Mouse (Mus musculus) heart, postnatal 0 days (tissue): ENCODE data around the gene BC107364.

Experiments used
- CTCF ChIP-seq: IDR thresholded peaks from 2 replicates; pipeline ENCODE4 v1.5.1; 2016; ENCODE audit warnings: antibody characterized with exemption, control low read depth, low read depth
- EP300 ChIP-seq: IDR thresholded peaks from 2 replicates; pipeline ENCODE4 v1.6.1; 2016; ENCODE audit warnings: antibody characterized with exemption, low read depth

- no peak for TF ChIP-seq CTCF
- no peak for TF ChIP-seq EP300
Measured at GRCm38 (mm10) chr3:96500289-96500621, 48.1 kb upstream of the BC107364 start.
